Mouse (Mus musculus): Measurements from ENCODE around the gene Narfl. TPM values are rescaled to one million over a fixed set of nuclear protein-coding genes. Genes with fewer than 3 reads are reported as not detected.

Gene Narfl
- polyA plus RNA-seq, 1 experiment from 2014 or later, result 30.7 TPM

Small RNAs within 50 kb of the gene (microRNA-seq; reads per million reads assigned to microRNA genes)
- gene Gm25083, result not detected
- 1.1 reads per million for gene Mir3082
- not detected for gene Mir6966

Other genes starting within 250 kb of the Narfl start
- 17.8 and 23.8 TPM in 2 replicates for gene Sox8, start 203.1 kb upstream of the Narfl start, polyA plus RNA-seq (2015; fragmentation: Nextera tagmentation; extraction: Ambion mirVana)
- 23.8 and 25.1 TPM in 2 replicates for gene Lmf1, start 194.7 kb upstream of the Narfl start, polyA plus RNA-seq (2015; fragmentation: Nextera tagmentation; extraction: Ambion mirVana)
- gene Gng13, start 56.6 kb upstream of the Narfl start, polyA plus RNA-seq (2015; fragmentation: Nextera tagmentation; extraction: Ambion mirVana), result 6.7 and 9.6 TPM in 2 replicates
- gene Chtf18, start 46.4 kb upstream of the Narfl start, polyA plus RNA-seq (2015; fragmentation: Nextera tagmentation; extraction: Ambion mirVana), result 8.2 and 8.8 TPM in 2 replicates
- gene Rpusd1, start 46.1 kb upstream of the Narfl start, polyA plus RNA-seq (2015; fragmentation: Nextera tagmentation; extraction: Ambion mirVana), result 28.7 and 30.1 TPM in 2 replicates
- gene Mslnl, start 37.7 kb upstream of the Narfl start, polyA plus RNA-seq (2015; fragmentation: Nextera tagmentation; extraction: Ambion mirVana), result 0.05 TPM in 1 of 2 replicates, not detected in the other
- 0.84 TPM in 1 of 2 replicates, not detected in the other for gene Msln, start 19.4 kb upstream of the Narfl start, polyA plus RNA-seq (2015; fragmentation: Nextera tagmentation; extraction: Ambion mirVana)
- 133 TPM in 2 replicates for gene Haghl, start 11.9 kb downstream of the Narfl start, polyA plus RNA-seq (2015; fragmentation: Nextera tagmentation; extraction: Ambion mirVana)
- 0.31 and 0.48 TPM in 2 replicates for gene Ccdc78, start 12.8 kb downstream of the Narfl start, polyA plus RNA-seq (2015; fragmentation: Nextera tagmentation; extraction: Ambion mirVana)
- 90.1 and 95.7 TPM in 2 replicates for gene Fam173a, start 19.1 kb downstream of the Narfl start, polyA plus RNA-seq (2015; fragmentation: Nextera tagmentation; extraction: Ambion mirVana)
- 2.0 TPM in 1 of 2 replicates, not detected in the other for gene AC134908.4, start 21.9 kb downstream of the Narfl start, polyA plus RNA-seq (2015; fragmentation: Nextera tagmentation; extraction: Ambion mirVana)
- 67.2 and 82.2 TPM in 2 replicates for gene Metrn, start 23.4 kb downstream of the Narfl start, polyA plus RNA-seq (2015; fragmentation: Nextera tagmentation; extraction: Ambion mirVana)
- 38.2 and 45.0 TPM in 2 replicates for gene Fbxl16, start 35.3 kb downstream of the Narfl start, polyA plus RNA-seq (2015; fragmentation: Nextera tagmentation; extraction: Ambion mirVana)
- gene Wdr24, start 49.9 kb downstream of the Narfl start, polyA plus RNA-seq (2015; fragmentation: Nextera tagmentation; extraction: Ambion mirVana), result 27.3 and 28.2 TPM in 2 replicates
- 51.1 and 55.0 TPM in 2 replicates for gene Jmjd8, start 55.1 kb downstream of the Narfl start, polyA plus RNA-seq (2015; fragmentation: Nextera tagmentation; extraction: Ambion mirVana)
- 358 and 382 TPM in 2 replicates for gene Stub1, start 59.6 kb downstream of the Narfl start, polyA plus RNA-seq (2015; fragmentation: Nextera tagmentation; extraction: Ambion mirVana)
- gene Rhbdl1, start 63.5 kb downstream of the Narfl start, polyA plus RNA-seq (2015; fragmentation: Nextera tagmentation; extraction: Ambion mirVana), result 51.9 and 56.8 TPM in 2 replicates
- gene Gm20683, start 68.0 kb downstream of the Narfl start, polyA plus RNA-seq (2015; fragmentation: Nextera tagmentation; extraction: Ambion mirVana), result 13.8 and 14.0 TPM in 2 replicates
- 15.1 and 16.6 TPM in 2 replicates for gene Rhot2, start 71.1 kb downstream of the Narfl start, polyA plus RNA-seq (2015; fragmentation: Nextera tagmentation; extraction: Ambion mirVana)
- gene Wdr90, start 87.7 kb downstream of the Narfl start, polyA plus RNA-seq (2015; fragmentation: Nextera tagmentation; extraction: Ambion mirVana), result 19.0 and 19.9 TPM in 2 replicates
- 27.0 and 28.4 TPM in 2 replicates for gene Mcrip2, start 95.0 kb downstream of the Narfl start, polyA plus RNA-seq (2015; fragmentation: Nextera tagmentation; extraction: Ambion mirVana)
- gene Mettl26, start 101.3 kb downstream of the Narfl start, polyA plus RNA-seq (2015; fragmentation: Nextera tagmentation; extraction: Ambion mirVana), result 58.7 and 64.1 TPM in 2 replicates
- 0.39 and 0.44 TPM in 2 replicates for gene Wfikkn1, start 107.1 kb downstream of the Narfl start, polyA plus RNA-seq (2015; fragmentation: Nextera tagmentation; extraction: Ambion mirVana)
- gene Rab40c, start 146.0 kb downstream of the Narfl start, polyA plus RNA-seq (2015; fragmentation: Nextera tagmentation; extraction: Ambion mirVana), result 49.3 and 55.0 TPM in 2 replicates
- 73.9 and 77.2 TPM in 2 replicates for gene Pigq, start 171.2 kb downstream of the Narfl start, polyA plus RNA-seq (2015; fragmentation: Nextera tagmentation; extraction: Ambion mirVana)
- gene Nhlrc4, start 171.2 kb downstream of the Narfl start, polyA plus RNA-seq (2015; fragmentation: Nextera tagmentation; extraction: Ambion mirVana), result 0.30 and 0.91 TPM in 2 replicates
- gene A930017K11Rik, start 178.8 kb downstream of the Narfl start, polyA plus RNA-seq (2015; fragmentation: Nextera tagmentation; extraction: Ambion mirVana), result 2.7 and 5.4 TPM in 2 replicates
- 20.2 and 27.6 TPM in 2 replicates for gene Capn15, start 212.0 kb downstream of the Narfl start, polyA plus RNA-seq (2015; fragmentation: Nextera tagmentation; extraction: Ambion mirVana)